Mouse (Mus musculus) spleen, adult 2 months (tissue): ENCODE results near the gene Zwilch. TPM values are rescaled to one million over a fixed set of nuclear protein-coding genes. Genes with fewer than 3 reads are reported as not detected.
"Not testable (repeated sequence)": the region's sequence is repeated elsewhere in the genome, so short reads cannot be mapped to it uniquely, and the experiment has no call there.

Experiments
- DNase-seq, 2 experiments: peaks; one replicate each; pipeline versions ENCODE4 v3.0.0 to v3.0.0-alpha.2; 2012 to 2021; ENCODE audit warnings: low spot score in 2 of 2, low read depth in 1 of 2
- H3K27ac ChIP-seq: fragments of 200-500 bp; 2 replicates; pipeline ENCODE4 v1.5.1; 2012; ENCODE audit warnings: low read length, inconsistent platforms; ENCODE audit not compliant: insufficient read depth
- H3K27me3 ChIP-seq: fragments of 200-500 bp; 2 replicates; pipeline ENCODE4 v1.6.1; 2012; ENCODE audit warnings: mild to moderate bottlenecking, moderate library complexity, low read length, inconsistent platforms; ENCODE audit not compliant: control insufficient read depth, insufficient read depth
- H3K36me3 ChIP-seq: fragments of 200-500 bp; 2 replicates; pipeline ENCODE4 v1.6.1; 2012; ENCODE audit warnings: mild to moderate bottlenecking, low read length, inconsistent platforms; ENCODE audit not compliant: control insufficient read depth, insufficient read depth
- H3K4me1 ChIP-seq: fragments of 200-500 bp; 2 replicates; pipeline ENCODE4 v1.6.1; 2011; ENCODE audit warnings: inconsistent platforms; ENCODE audit not compliant: control insufficient read depth, insufficient read depth, insufficient read length
- H3K4me3 ChIP-seq: fragments of 200-500 bp; 2 replicates; pipeline ENCODE4 v1.5.1; 2011; ENCODE audit warnings: mild to moderate bottlenecking, inconsistent platforms; ENCODE audit not compliant: insufficient read depth, insufficient read length; ENCODE audit errors: extremely low read depth
- CTCF ChIP-seq: fragments of 200-500 bp; IDR thresholded peaks from 2 replicates; pipeline ENCODE4 v1.5.1; 2011; ENCODE audit warnings: mild to moderate bottlenecking, inconsistent platforms; ENCODE audit not compliant: insufficient read depth, insufficient read length, insufficient replicate concordance; ENCODE audit errors: extremely low read depth
- POLR2A ChIP-seq: fragments of 200-500 bp; IDR thresholded peaks from 2 replicates; pipeline ENCODE4 v1.6.1; 2011; ENCODE audit warnings: low read depth, low read length, inconsistent platforms
- WGBS: fragments of 180-500 bp; shearing (Covaris S2); methylation state at CpG from one replicate; pipeline ENCODE4 v1.1.7; 2018; 5-methylcytosine and 5-hydroxymethylcytosine counted together
- polyA plus RNA-seq: library from polyadenylated mRNA; depleted of rRNA; stranded (reverse); fragments of >200 nt; gene quantifications from 2 replicates; pipeline ENCODE4 v1.2.3, GENCODE M21; 2012

Zwilch gene
- polyA plus RNA-seq, 1 experiment, result 1.1 TPM

GRCm38 (mm10) chr9:64172145-64172815 is 624 bp downstream of the Zwilch start:
- TF ChIP-seq POLR2A (no peak), CTCF (no peak)
- Histone ChIP-seq H3K36me3 (peaks cover 19% of the 10 kb centered on the region), H3K27ac (no peak overlapping the region), H3K4me1 (peaks cover 3% of the 10 kb centered on the region; the same call in 1 of the 2 replicates), H3K4me3 (peak overlapping the region; percentile 99), H3K27me3 (no peaks in the 10 kb centered on the region)
- WGBS, result 3% methylated on average over 18 of the region's 18 CpGs
- no peak for DNase-seq

- WGBS, result 95% methylated on average over 3 of the region's 3 CpGs
- H3K4me1 ChIP-seq, H3K27me3 ChIP-seq, DNase-seq, H3K27ac ChIP-seq, H3K4me3 ChIP-seq, H3K36me3 ChIP-seq: not testable (repeated sequence)
Measured at GRCm38 (mm10) chr9:64169967-64170366, 2.9 kb downstream of the Zwilch start.

GRCm38 (mm10) chr9:64160471-64160870 is 12.4 kb downstream of the Zwilch start:
- 95% methylated on average over 5 of the region's 5 CpGs for WGBS
- TF ChIP-seq POLR2A (no peak), CTCF (no peak)
- no peak overlapping the region for H3K4me3 ChIP-seq
- H3K27ac ChIP-seq, result no peak overlapping the region
- DNase-seq, result no peak
- no peaks in the 10 kb centered on the region for H3K27me3 ChIP-seq
- H3K4me1 ChIP-seq, result no peaks in the 10 kb centered on the region
- H3K36me3 ChIP-seq, result 0 out of 2 replicates have a peak, but pooled peaks cover 1% of the 10 kb centered on the region

- H3K36me3 ChIP-seq, result 0 out of 2 replicates have a peak, but pooled peaks cover 1% of the 10 kb centered on the region
Measured at GRCm38 (mm10) chr9:64156641-64157040, 16.3 kb downstream of the Zwilch start.

GRCm38 (mm10) chr9:64139879-64140278 is 33.0 kb downstream of the Zwilch start:
- no peak for DNase-seq
- Histone ChIP-seq H3K36me3 (no peaks in the 10 kb centered on the region), H3K4me1 (no peaks in the 10 kb centered on the region), H3K27me3 (no peaks in the 10 kb centered on the region), H3K27ac (no peak overlapping the region), H3K4me3 (no peak overlapping the region)
- 77% methylated on average over 9 of the region's 9 CpGs for WGBS
- TF ChIP-seq POLR2A (no peak), CTCF (no peak)

More at GRCm38 (mm10) chr9:64156641-64157040, 16.3 kb downstream of the Zwilch start:
- Histone ChIP-seq H3K4me1 (no peaks in the 10 kb centered on the region), H3K27me3 (no peaks in the 10 kb centered on the region), H3K4me3 (no peak overlapping the region), H3K27ac (no peak overlapping the region)
- DNase-seq, result no peak
- 70% methylated on average over 1 of the region's 1 CpGs for WGBS
- TF ChIP-seq CTCF (no peak), POLR2A (no peak)

- H3K4me1 ChIP-seq, H3K4me3 ChIP-seq, H3K36me3 ChIP-seq, H3K27ac ChIP-seq, H3K27me3 ChIP-seq: not testable (repeated sequence)
- WGBS, result 6% methylated on average over 6 of the region's 6 CpGs
- peak; percentile 31; the same call in 1 of the 2 replicates for TF ChIP-seq CTCF
- DNase-seq, result peak; percentile 15 to 40
Measured at GRCm38 (mm10) chr9:64138896-64139295, 34.0 kb downstream of the Zwilch start.

GRCm38 (mm10) chr9:64131623-64132022 is 41.3 kb downstream of the Zwilch start:
- DNase-seq, result no peak
- 96% methylated on average over 6 of the region's 6 CpGs for WGBS
- H3K27ac ChIP-seq, result no peak overlapping the region

More at GRCm38 (mm10) chr9:64131623-64132022, 41.3 kb downstream of the Zwilch start:
- H3K4me1 ChIP-seq, result no peaks in the 10 kb centered on the region
- no peak overlapping the region for H3K4me3 ChIP-seq
- no peaks in the 10 kb centered on the region for H3K27me3 ChIP-seq
- TF ChIP-seq POLR2A (no peak), CTCF (no peak)
- H3K36me3 ChIP-seq, result no peaks in the 10 kb centered on the region
